Mouse (Mus musculus): ENCODE data around the gene Erfe.

GRCm38 (mm10) chr1:91367295-91367694 lies 1.1 kb downstream of the Erfe start:
- TF ChIP-seq EP300 (IDR thresholded peaks at IDR 0.05; ENCODE audit: low read depth), result no peak
- TF ChIP-seq CTCF (IDR thresholded peaks at IDR 0.05; ENCODE audit: low read depth), result no peak

Measured in liver, postnatal 0 days (tissue).